Mouse (Mus musculus): ENCODE results near the gene Gata5. TPM values are rescaled to one million over a fixed set of nuclear protein-coding genes. Genes with fewer than 3 reads are reported as not detected.

The Gata5 gene
- total RNA-seq, 1 experiment from 2014 or later: not detected

Other genes starting within 250 kb of the Gata5 start
- gene Hrh3, start 230.2 kb downstream of the Gata5 start, total RNA-seq (2021): 0.49 TPM in 1 of 2 replicates, not detected in the other
- gene Osbpl2, start 215.4 kb downstream of the Gata5 start, total RNA-seq (2021): 47.2 and 48.9 TPM in 2 replicates
- 132 and 145 TPM in 2 replicates for gene Adrm1, start 163.2 kb downstream of the Gata5 start, total RNA-seq (2021)
- gene Lama5, start 108.8 kb downstream of the Gata5 start, total RNA-seq (2021): 29.3 and 38.0 TPM in 2 replicates
- 728 and 789 TPM in 2 replicates for gene Rps21, start 77.3 kb downstream of the Gata5 start, total RNA-seq (2021)
- 16.1 and 19.6 TPM in 2 replicates for gene Cables2, start 61.2 kb downstream of the Gata5 start, total RNA-seq (2021)
- gene Rbbp8nl, start 44.8 kb downstream of the Gata5 start, total RNA-seq (2021): not detected in 2 replicates
- gene Slco4a1, start 121.5 kb upstream of the Gata5 start, total RNA-seq (2021): 1.5 and 3.9 TPM in 2 replicates
- not detected in 2 replicates for gene Ntsr1, start 165.3 kb upstream of the Gata5 start, total RNA-seq (2021)
- 17.7 and 22.3 TPM in 2 replicates for gene Mrgbp, start 246.6 kb upstream of the Gata5 start, total RNA-seq (2021)

Data from adrenal gland, postnatal 25 days (tissue).